Mouse (Mus musculus) gastrocnemius, postnatal 14 days (tissue): ENCODE results near the gene Gm17190. TPM values are rescaled to one million over a fixed set of nuclear protein-coding genes. Genes with fewer than 3 reads are reported as not detected.
A peak's percentile ranks its signal among the peaks of the same experiment; 100 is the strongest.
"Not testable (repeated sequence)": the region's sequence is repeated elsewhere in the genome, so short reads cannot be mapped to it uniquely, and the experiment has no call there.

Source experiments
- DNase-seq: peaks from one replicate; pipeline ENCODE4 v3.0.0; 2021; ENCODE audit warnings: mixed read lengths
- intact Hi-C: fragments of 180-260 bp; cut with DNase I; formaldehyde crosslinking; loops from one replicate; pipeline ENCODE4 v1.15.1; 2025; ENCODE audit warnings: low total_unique reads
- long read RNA-seq, 2 experiments: library from polyadenylated mRNA; stranded (forward); transcript quantifications; one replicate each; pipeline ENCODE4 v2.0.0; 2021
- total RNA-seq, 2 experiments: library from RNA; stranded (reverse); gene quantifications; 2 replicates each; pipeline ENCODE4 v1.2.3; 2021

Gm17190 gene
- total RNA-seq, result not detected
- long read RNA-seq, experiment 1, result 0 reads
- long read RNA-seq, experiment 2, result 0 reads

- DNase-seq, intact Hi-C loops: not testable (repeated sequence)
Measured at GRCm38 (mm10) chr13:96081754-96082153, at the start of gene Gm17190. Gm17190 (plus strand) TSS chr13:96082054.

- no peak for DNase-seq
- intact Hi-C loops, result no loop called here
Measured at GRCm38 (mm10) chr13:96039536-96039935, 42.3 kb upstream of the Gm17190 start.

GRCm38 (mm10) chr13:96040275-96041042 lies 41.4 kb upstream of the Gm17190 start:
- intact Hi-C loops, result no loop called here
- DNase-seq, result no peak

GRCm38 (mm10) chr13:96045396-96045795 lies 36.5 kb upstream of the Gm17190 start:
- intact Hi-C loops, result no loop called here

GRCm38 (mm10) chr13:96052755-96053154 lies 29.1 kb upstream of the Gm17190 start:
- intact Hi-C loops, result no loop called here

More at GRCm38 (mm10) chr13:96045396-96045795, 36.5 kb upstream of the Gm17190 start:
- DNase-seq, result no peak

GRCm38 (mm10) chr13:96073555-96073954 lies 8.3 kb upstream of the Gm17190 start:
- intact Hi-C loops, result no loop called here
- no peak for DNase-seq

More at GRCm38 (mm10) chr13:96052755-96053154, 29.1 kb upstream of the Gm17190 start:
- DNase-seq, result no peak

GRCm38 (mm10) chr13:96081276-96081675 lies 578 bp upstream of the Gm17190 start, which contains the start of gene Gm20075:
Gm20075 (minus strand) TSS chr13:96081376.
- intact Hi-C loops, DNase-seq: not testable (repeated sequence)

- intact Hi-C loops, result no loop called here
- no peak for DNase-seq
Measured at GRCm38 (mm10) chr13:96085581-96086302, 3.9 kb downstream of the Gm17190 start.

GRCm38 (mm10) chr13:96090929-96091328 lies 9.1 kb downstream of the Gm17190 start:
- intact Hi-C loops, result no loop called here

GRCm38 (mm10) chr13:96106367-96106766 lies 24.5 kb downstream of the Gm17190 start:
- intact Hi-C loops, result no loop called here
- no peak for DNase-seq

More at GRCm38 (mm10) chr13:96090929-96091328, 9.1 kb downstream of the Gm17190 start:
- no peak for DNase-seq

- DNase-seq, result no peak
- intact Hi-C loops, result no loop called here
Measured at GRCm38 (mm10) chr13:96110767-96111166, 28.9 kb downstream of the Gm17190 start.

GRCm38 (mm10) chr13:96112711-96113110 lies 30.9 kb downstream of the Gm17190 start:
- intact Hi-C loops, result no loop called here

GRCm38 (mm10) chr13:96125011-96125410 lies 43.2 kb downstream of the Gm17190 start:
- DNase-seq, result no peak
- intact Hi-C loops, result no loop called here

More at GRCm38 (mm10) chr13:96112711-96113110, 30.9 kb downstream of the Gm17190 start:
- no peak for DNase-seq

GRCm38 (mm10) chr13:96126669-96127068 lies 44.8 kb downstream of the Gm17190 start:
- no peak for DNase-seq
- intact Hi-C loops, result no loop called here

- intact Hi-C loops, result no loop called here
- DNase-seq, result no peak
Measured at GRCm38 (mm10) chr13:96129081-96129480, 47.2 kb downstream of the Gm17190 start.

- DNase-seq, result peak; percentile 7
Measured at GRCm38 (mm10) chr13:96131050-96131449, 49.2 kb downstream of the Gm17190 start.

GRCm38 (mm10) chr13:96131911-96132310 lies 50.1 kb downstream of the Gm17190 start:
- intact Hi-C loops, result no loop called here

More at GRCm38 (mm10) chr13:96131050-96131449, 49.2 kb downstream of the Gm17190 start:
- intact Hi-C loops, result no loop called here

GRCm38 (mm10) chr13:96132401-96132816 lies 50.6 kb downstream of the Gm17190 start, which contains the start of gene Sv2c:
Sv2c (minus strand) TSS chr13:96132577.
- intact Hi-C loops, result no loop called here
- DNase-seq, result peak; percentile 14

More at GRCm38 (mm10) chr13:96131911-96132310, 50.1 kb downstream of the Gm17190 start:
- no peak for DNase-seq
